Mouse (Mus musculus): ENCODE data around the gene Phb2. TPM values are rescaled to one million over a fixed set of nuclear protein-coding genes. Genes with fewer than 3 reads are reported as not detected.
A peak's percentile ranks its signal among the peaks of the same experiment; 100 is the strongest.
"Not testable (repeated sequence)": the region's sequence is repeated elsewhere in the genome, so short reads cannot be mapped to it uniquely, and the experiment has no call there.

Phb2 gene
- total and polyA plus RNA-seq, 3 experiments = 309 to 815 (median 706) TPM

GRCm38 (mm10) chr6:124686644-124687043 is 25.5 kb upstream of the Phb2 start:
- not testable (repeated sequence) for H3K4me3 ChIP-seq (ENCODE audit: control insufficient read depth in 1 of 2, insufficient read depth in 1 of 2, low read depth in 2 of 2, low read length in 2 of 2); H3K9ac ChIP-seq (ENCODE audit: control insufficient read depth, low read depth, low read length, poor library complexity, severe bottlenecking); H3K9me3 ChIP-seq (replicated peaks; ENCODE audit: insufficient read depth, low read length); H3K27me3 ChIP-seq (ENCODE audit: control insufficient read depth in 1 of 2, insufficient read depth in 2 of 2, low read length in 2 of 2)
- H3K4me1 ChIP-seq (ENCODE audit: control insufficient read depth in 1 of 2, insufficient read depth in 2 of 2, low read length in 2 of 2) = peaks cover 50 to 60% of the 10 kb centered on the region in 2 experiments
- peak in 2 of 3 experiments; percentile 17 to 24; a peak in 2 of 6 replicates for TF ChIP-seq CTCF (IDR thresholded peaks at IDR 0.05 in 2 of 3, conservative IDR thresholded peaks at IDR 0.05 in 1 of 3; ENCODE audit: control insufficient read depth in 1 of 3, insufficient read depth in 1 of 3, low read depth in 2 of 3, low read length in 3 of 3, poor library complexity in 1 of 3, severe bottlenecking in 1 of 3)
- TF ChIP-seq USF1 (IDR thresholded peaks at IDR 0.05; ENCODE audit: low read depth, low read length) = peak; percentile 31; the same call in 1 of the 2 replicates
- peak; percentile 32 for DNase-seq (ENCODE audit: low read depth, low spot score)
- H3K79me2 ChIP-seq (ENCODE audit: control insufficient read depth, insufficient read depth, low read length, poor library complexity) = peaks cover 37% of the 10 kb centered on the region
- peak overlapping the region; percentile 98 for H3K27ac ChIP-seq (ENCODE audit: control insufficient read depth, low read depth, low read length)
- peaks cover 13 to 60% of the 10 kb centered on the region in 2 experiments for H3K36me3 ChIP-seq (ENCODE audit: control insufficient read depth in 1 of 2, insufficient read depth in 2 of 2, low read length in 2 of 2)

- H3K27ac ChIP-seq (ENCODE audit: control insufficient read depth, low read depth, low read length) = peak overlapping the region; percentile 46; the same call in 1 of the 2 replicates
- H3K4me1 ChIP-seq (ENCODE audit: control insufficient read depth in 1 of 2, insufficient read depth in 2 of 2, low read length in 2 of 2) = peaks cover 39 to 46% of the 10 kb centered on the region in 2 experiments
- H3K36me3 ChIP-seq (ENCODE audit: control insufficient read depth in 1 of 2, insufficient read depth in 2 of 2, low read length in 2 of 2) = peaks cover 18 to 46% of the 10 kb centered on the region in 2 experiments
These were observed 23.9 kb upstream of the Phb2 start for GRCm38 (mm10) chr6:124688151-124688758.

GRCm38 (mm10) chr6:124689011-124689410 is 23.1 kb upstream of the Phb2 start:
- Histone ChIP-seq H3K4me3 (ENCODE audit: control insufficient read depth in 1 of 2, insufficient read depth in 1 of 2, low read depth in 2 of 2, low read length in 2 of 2) (no peak overlapping the region), H3K27me3 (ENCODE audit: control insufficient read depth in 1 of 2, insufficient read depth in 2 of 2, low read length in 2 of 2) (no peaks in the 10 kb centered on the region), H3K36me3 (ENCODE audit: control insufficient read depth in 1 of 2, insufficient read depth in 2 of 2, low read length in 2 of 2) (peaks cover 18 to 42% of the 10 kb centered on the region in 2 experiments), H3K79me2 (ENCODE audit: control insufficient read depth, insufficient read depth, low read length, poor library complexity) (peaks cover 32% of the 10 kb centered on the region), H3K4me1 (ENCODE audit: control insufficient read depth in 1 of 2, insufficient read depth in 2 of 2, low read length in 2 of 2) (peaks cover 36 to 41% of the 10 kb centered on the region in 2 experiments), H3K27ac (ENCODE audit: control insufficient read depth, low read depth, low read length) (no peak overlapping the region), H3K9ac (ENCODE audit: control insufficient read depth, low read depth, low read length, poor library complexity, severe bottlenecking) (no peak overlapping the region), H3K9me3 (replicated peaks; ENCODE audit: insufficient read depth, low read length) (no peaks in the 10 kb centered on the region)
- TF ChIP-seq EP300 (IDR thresholded peaks at IDR 0.05; ENCODE audit: low read depth in 1 of 2, low read length in 2 of 2) (no peak), ELF1 (IDR thresholded peaks at IDR 0.05; ENCODE audit: low read depth, low read length) (no peak), SIN3A (IDR thresholded peaks at IDR 0.05; ENCODE audit: low read length) (no peak), MAX (IDR thresholded peaks at IDR 0.05; ENCODE audit: low read length) (no peak), POLR2AphosphoS2 (IDR thresholded peaks at IDR 0.05; ENCODE audit: low read length) (no peak), NRF1 (IDR thresholded peaks at IDR 0.05; ENCODE audit: insufficient read depth, low read depth, low read length, poor library complexity, severe bottlenecking) (no peak), ETS1 (IDR thresholded peaks at IDR 0.05; ENCODE audit: low read depth, low read length) (no peak), POLR2A (IDR thresholded peaks at IDR 0.05; ENCODE audit: control insufficient read depth in 1 of 2, insufficient read depth in 1 of 2, low read depth in 1 of 2, low read length in 2 of 2, poor library complexity in 1 of 2) (no peak), SMC3 (IDR thresholded peaks at IDR 0.05; ENCODE audit: low read depth, low read length) (no peak), ZMIZ1 (IDR thresholded peaks at IDR 0.05; ENCODE audit: low read depth, low read length) (no peak), MEF2A (IDR thresholded peaks at IDR 0.05; ENCODE audit: extremely low read depth, insufficient replicate concordance, low read depth, low read length, poor library complexity, severe bottlenecking) (no peak)
- no peak for DNase-seq (ENCODE audit: low read depth, low spot score)

More at GRCm38 (mm10) chr6:124688151-124688758, 23.9 kb upstream of the Phb2 start:
- TF ChIP-seq GATA1 (IDR thresholded peaks at IDR 0.05; ENCODE audit: low read depth, low read length) = no peak
- TF ChIP-seq EP300 (IDR thresholded peaks at IDR 0.05; ENCODE audit: low read depth in 1 of 2, low read length in 2 of 2) = peak; percentile 54 to 64
- peak; percentile 54; the same call in 1 of the 2 replicates for TF ChIP-seq MAX (IDR thresholded peaks at IDR 0.05; ENCODE audit: low read length)
- TF ChIP-seq ELF1 (IDR thresholded peaks at IDR 0.05; ENCODE audit: low read depth, low read length) = 0 out of 2 replicates have a peak, but pooled peaks have one; percentile 43
- TF ChIP-seq SIN3A (IDR thresholded peaks at IDR 0.05; ENCODE audit: low read length) = peak; percentile 60
- peak; percentile 64 for DNase-seq (ENCODE audit: low read depth, low spot score)
- peaks cover 32% of the 10 kb centered on the region for H3K79me2 ChIP-seq (ENCODE audit: control insufficient read depth, insufficient read depth, low read length, poor library complexity)
- H3K9me3 ChIP-seq (replicated peaks; ENCODE audit: insufficient read depth, low read length) = no peaks in the 10 kb centered on the region
- H3K4me3 ChIP-seq (ENCODE audit: control insufficient read depth in 1 of 2, insufficient read depth in 1 of 2, low read depth in 2 of 2, low read length in 2 of 2) = no peak overlapping the region
- H3K9ac ChIP-seq (ENCODE audit: control insufficient read depth, low read depth, low read length, poor library complexity, severe bottlenecking) = peak overlapping the region; percentile 1; the same call in 1 of the 2 replicates
- no peaks in the 10 kb centered on the region for H3K27me3 ChIP-seq (ENCODE audit: control insufficient read depth in 1 of 2, insufficient read depth in 2 of 2, low read length in 2 of 2)
